Mouse (Mus musculus) erythroblast, adult 5-6 weeks (primary cell): ENCODE results near the gene Nav1. TPM values are rescaled to one million over a fixed set of nuclear protein-coding genes. Genes with fewer than 3 reads are reported as not detected.

Experiments used
- ATAC-seq: replicated peaks from 2 replicates; pipeline ENCODE4 v1.8.0; 2016; ENCODE audit warnings: moderate number of reproducible peaks, mild to moderate bottlenecking, moderate TSS enrichment, inconsistent platforms; ENCODE audit not compliant: poor library complexity, low FRiP score, severe bottlenecking
- total RNA-seq, 2 experiments: library from RNA; stranded (forward) in 1 of 2; stranded (reverse) in 1 of 2; fragments of 150-400 nt in 1 of 2; fragments of 200-764, 138-1000 nt in 1 of 2; gene quantifications; 2 replicates each; pipeline versions ENCODE4 v1.2.3 to v1.2.4; 2015 to 2017; ENCODE audit warnings: low replicate concordance in 2 of 2

Nav1 gene
- total RNA-seq, 2 experiments from 2014 or later = 0.77 to 1.7 TPM

- ATAC-seq = 0 out of 2 replicates have a peak, but pooled peaks have one; percentile 52
Observed at GRCm38 (mm10) chr1:135531081-135531480, 76.0 kb downstream of the Nav1 start.

DNA sequence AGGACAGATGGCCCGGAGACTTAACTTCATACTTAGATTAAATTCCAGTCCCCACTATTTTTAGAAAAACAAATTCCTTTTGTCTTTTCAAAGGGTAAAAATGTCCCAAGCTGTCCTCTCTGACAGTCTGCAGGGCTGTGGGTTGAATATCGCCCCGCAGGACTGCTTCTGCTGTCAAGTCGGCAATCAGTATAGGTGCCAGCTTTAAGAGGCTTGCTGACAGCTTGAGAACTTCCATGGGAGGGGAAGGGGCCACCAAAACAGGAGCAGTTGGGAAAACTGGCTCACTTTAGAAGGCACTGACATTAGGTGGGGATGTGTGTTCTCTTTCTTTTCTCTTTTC lies 82.6 kb downstream of the Nav1 start:
- no peak for ATAC-seq

DNA sequence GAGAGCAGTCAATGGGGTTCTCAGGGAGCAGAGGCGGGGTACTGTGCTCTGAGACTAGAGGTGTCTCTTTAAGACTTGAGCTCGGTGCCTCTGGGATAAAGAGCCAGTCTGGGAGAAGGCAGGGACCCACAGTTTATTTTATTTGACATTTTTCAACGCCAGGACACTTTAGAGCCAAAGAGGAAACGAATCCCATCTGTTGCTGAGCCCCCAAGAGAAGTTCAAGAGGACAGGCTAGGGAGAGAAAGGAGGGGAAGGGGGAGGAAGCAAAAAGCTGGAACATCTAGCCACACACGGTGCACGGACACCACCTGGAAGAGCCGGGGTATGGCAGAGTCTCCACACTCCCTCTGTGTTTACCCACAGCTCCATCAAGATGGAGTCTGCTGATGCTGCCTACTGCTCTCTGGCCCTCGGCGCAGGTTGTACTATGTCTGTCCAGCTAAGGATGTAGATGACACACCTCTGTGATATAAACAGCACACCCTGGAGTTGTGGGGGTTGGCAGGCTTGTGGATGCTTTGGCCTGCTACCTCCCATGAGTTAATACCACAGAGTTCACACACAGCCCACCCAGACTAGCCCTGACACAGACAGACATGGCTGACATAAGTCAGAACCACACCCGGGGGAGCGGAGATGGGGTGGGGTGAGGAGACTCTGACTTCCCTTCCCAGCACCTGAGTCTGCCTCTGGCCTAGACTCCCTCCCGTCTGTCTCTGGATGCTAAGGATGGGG lies 83.1 kb downstream of the Nav1 start:
- no peak for ATAC-seq

DNA sequence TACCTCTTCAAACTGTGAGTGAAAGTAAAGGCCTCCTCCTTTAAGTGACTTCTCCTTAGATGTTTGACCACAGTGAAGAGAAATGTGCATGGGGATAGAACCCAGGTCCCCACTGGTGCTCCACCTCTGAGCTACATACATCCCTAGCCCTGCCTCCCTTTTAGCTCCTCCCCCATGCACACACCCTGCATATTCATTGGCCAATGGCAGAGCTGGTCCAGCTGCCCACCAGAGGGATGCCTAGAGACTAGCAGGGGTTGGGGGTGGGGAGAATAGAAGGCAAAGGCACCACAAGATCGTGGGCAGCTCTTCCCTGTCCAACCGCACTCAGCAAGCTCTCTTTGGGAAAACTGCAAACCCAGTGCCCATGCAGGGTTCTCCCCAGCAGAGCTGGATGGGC lies 83.8 kb downstream of the Nav1 start:
- no peak for ATAC-seq

DNA sequence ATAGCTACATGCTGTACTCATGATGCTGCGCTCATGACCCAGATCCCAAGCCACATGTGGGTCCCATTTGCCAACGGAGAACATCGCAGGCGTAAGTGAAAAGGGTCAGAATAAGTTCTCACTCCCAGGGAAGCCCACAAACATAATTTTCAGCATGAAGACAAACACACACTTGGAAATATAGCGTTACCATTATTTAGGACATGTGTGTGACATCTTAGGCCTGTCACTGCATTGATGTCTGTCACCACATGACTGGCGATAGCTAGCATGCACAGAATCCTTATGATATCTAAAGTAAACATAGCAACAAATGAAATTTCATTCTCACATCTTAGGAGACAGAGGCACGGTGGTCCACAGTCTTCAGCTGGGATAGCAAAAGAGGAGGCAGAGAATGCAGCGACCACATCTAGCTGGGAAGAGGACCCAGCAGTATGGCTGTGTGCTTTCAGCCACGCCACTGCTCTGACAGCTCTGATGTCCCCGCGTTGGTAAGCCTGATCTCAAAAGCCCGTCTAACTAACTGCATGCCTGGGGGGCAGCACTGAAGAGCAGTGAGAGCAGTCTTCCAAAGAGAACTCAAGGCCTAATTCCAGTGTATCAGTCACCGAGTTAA lies 86.4 kb downstream of the Nav1 start:
- ATAC-seq = no peak

GRCm38 (mm10) chr1:135518661-135519060 lies 88.4 kb downstream of the Nav1 start:
- ATAC-seq = no peak

DNA sequence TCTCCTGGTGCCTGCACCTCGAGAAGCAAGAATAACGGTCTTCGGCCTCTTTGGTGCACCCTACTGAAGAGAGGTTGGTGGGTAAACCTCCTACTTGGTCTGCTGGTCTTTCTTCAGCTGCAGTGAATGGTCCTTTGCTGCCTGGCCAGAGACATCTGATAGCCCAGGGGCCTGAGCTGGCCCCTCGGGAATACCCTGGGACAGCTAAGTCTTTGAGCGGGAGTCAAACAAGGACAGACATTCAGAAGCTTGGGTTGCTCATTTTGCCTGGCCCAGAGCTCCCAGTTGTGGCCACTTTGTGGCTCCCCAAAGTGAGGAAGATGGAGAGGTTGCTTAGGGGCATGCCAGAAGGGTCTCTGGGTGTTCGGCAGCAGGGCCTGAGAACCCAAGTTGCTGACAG lies 89.6 kb downstream of the Nav1 start:
- no peak for ATAC-seq

DNA sequence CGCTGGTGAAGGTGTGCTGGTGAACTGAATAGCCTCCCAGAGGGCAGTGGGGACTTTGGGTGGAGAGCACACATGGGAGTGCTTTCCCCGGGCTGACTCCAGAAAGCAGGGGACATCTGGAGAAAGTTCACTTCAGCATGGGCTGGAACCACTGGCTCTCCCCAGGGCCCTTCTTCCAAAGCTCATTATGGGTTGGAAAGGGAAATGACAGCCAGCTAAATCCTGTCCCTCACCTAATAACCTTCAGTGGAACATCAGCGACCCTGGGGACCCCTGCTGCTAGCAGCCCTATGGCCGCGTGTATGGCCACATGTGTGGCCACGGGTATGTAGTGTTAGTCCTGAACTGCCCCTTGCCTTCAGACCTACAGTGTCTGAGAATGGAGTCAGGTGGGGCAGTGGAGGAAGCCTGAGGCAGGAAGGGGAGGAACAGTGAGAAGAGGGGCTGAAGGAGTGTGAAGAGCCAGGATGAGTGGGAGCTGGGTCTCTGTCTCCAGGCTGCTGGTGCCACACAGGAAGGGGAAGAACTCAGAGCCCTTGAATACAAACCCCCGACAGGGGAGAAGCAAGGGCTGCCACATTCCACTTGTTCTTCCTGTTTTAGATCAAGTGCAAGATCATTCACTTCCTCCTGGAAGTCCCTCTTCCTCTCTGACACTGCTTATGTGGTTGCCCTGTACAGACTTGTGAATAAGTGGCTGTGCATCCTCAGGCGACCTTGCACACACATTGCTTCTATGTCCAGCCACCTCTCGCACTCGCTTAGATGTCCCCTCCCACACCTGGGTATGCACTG lies 90.4 kb downstream of the Nav1 start:
- ATAC-seq = no peak

- no peak for ATAC-seq
Observed at GRCm38 (mm10) chr1:135515633-135516238, 91.4 kb downstream of the Nav1 start.

DNA sequence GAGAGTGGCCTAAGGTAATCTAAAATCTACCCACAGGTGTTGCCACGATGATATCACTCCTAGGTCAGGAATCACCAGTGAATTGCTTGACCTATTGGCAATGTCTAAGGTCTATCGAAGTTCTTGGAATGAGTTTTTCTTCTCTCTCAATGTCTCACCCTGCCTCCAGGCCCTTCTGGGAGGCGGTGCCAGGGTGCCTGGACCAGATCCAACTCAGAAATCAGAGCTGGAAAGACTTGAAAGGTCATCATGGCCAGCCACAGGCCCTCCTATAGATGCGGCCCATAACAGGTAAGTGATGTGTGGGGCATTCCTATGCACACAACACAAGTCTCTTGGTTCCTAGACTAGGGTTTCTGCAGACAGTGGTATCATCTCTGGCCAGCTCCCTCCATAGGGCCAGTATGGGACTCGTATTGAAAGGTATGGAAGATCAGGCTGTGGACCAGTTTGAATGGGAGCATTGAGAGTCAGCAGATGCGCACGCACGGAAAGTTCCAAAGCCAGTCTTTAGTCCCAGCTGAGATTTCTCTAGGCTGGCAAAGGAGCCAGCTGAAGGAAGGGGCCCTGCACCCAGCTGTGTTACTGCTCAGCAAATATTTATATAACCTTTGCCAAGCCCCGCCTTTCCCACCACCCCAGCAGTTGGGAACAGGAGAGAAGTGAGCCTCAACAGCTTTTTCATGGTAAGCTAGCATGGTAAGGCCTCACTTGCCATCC lies 92.0 kb downstream of the Nav1 start:
- ATAC-seq = no peak

- ATAC-seq = no peak
Observed at GRCm38 (mm10) chr1:135514046-135514445, 93.0 kb downstream of the Nav1 start.

DNA sequence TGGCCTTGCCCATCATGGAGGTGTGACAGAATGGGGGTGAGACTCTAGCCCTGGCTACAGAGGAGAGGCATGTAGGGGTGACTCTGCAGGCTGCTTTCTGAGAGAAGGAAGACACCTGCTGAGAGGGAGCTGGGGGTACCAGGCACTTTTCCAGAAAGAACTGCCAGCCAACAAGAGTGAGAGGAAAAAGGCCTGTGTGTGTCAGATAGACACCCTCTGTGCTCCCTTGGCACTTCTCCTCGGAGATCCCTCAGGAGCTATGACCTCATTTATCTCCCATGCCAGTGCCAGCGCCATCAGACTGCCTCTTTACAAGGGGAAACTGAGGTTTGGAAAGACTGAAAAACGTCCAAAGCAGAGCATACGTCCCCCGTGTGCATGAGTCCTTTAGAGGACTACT lies 93.6 kb downstream of the Nav1 start:
- ATAC-seq = no peak

- ATAC-seq = no peak
Observed at GRCm38 (mm10) chr1:135510346-135510977, 96.6 kb downstream of the Nav1 start.

DNA sequence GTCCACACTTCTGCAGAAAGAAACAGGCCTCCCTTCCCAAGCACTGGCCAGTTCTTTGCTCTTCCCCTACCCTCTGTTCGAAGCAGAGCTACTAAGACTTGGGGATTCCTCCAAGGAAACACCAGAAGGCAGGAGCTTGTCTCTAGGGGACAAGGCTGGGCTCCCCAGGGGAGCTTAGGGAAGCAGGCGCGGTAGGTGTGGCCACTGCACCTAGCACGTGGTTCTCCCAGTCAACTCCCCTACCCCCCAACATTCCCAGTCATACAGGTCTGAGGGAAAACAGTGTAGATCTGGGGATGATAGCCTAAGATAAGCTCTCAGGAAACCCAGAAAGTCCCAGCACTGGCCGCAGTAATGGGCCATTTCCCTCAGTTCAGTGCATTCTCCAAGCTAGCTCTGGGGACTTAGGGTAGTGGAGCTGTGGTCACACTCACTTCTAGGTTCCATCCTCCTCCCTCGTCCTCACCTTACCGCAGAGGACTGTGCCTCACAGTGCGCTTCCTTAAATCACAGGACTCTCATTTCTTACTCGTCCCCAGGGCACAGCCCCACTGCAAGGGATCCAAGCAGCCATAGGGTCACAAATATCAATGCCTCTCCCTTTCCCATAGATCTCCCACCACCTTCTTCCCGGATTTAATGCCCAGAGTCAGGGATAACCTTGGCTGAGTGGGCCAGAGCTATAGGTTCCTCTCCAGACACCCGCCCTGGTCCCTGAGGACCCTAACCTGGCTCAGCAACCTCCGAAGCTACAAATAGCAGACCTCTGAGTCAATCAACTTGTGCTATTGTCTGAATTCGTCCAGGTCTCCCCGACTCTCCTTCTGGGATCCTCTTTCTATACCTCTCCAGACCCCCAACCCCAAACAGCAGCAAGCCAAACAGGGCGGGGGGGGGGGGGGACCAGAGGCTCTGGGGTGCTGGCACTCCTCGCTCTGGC lies 97.7 kb downstream of the Nav1 start:
- ATAC-seq = no peak

- ATAC-seq = no peak
Observed at GRCm38 (mm10) chr1:135508349-135508634, 98.8 kb downstream of the Nav1 start.

DNA sequence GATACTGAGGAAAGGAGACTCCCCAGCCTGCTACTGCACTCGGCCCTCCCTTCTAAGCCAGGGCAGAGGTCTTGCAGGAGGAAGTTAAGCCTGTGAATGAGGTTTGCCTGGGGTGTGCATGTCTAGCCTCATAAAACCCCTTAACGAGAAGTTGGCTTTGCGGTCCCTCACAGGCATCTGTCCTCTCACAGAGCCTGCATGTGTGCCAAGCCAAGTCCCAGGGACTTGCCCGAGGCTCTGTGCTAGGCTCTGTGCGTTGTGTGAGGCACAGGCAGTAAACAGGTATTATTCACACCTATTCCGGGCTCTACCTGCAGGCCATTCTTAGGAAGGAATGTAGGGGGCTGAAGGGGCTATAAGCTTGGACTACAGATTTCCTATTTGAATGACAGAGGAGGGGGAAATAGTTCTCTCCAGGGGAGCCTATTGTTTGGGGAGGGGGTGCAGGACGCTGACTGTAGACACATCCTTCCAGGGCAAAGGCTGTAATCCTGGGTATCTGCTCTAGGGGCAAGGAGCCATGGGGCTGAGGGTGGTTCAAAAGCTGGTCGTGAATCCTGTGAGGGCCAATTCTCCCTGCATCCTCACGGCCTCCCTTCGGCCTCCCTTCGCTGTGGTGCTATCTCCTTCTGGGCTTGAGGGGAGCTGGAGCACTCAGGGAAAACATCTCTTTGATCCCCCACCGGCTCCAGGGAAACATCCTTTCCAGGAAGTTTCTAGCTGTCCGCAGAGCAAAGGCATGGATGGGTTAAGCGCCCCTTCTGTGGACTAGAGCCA lies 99.3 kb downstream of the Nav1 start:
- no peak for ATAC-seq

- no peak for ATAC-seq
Observed at GRCm38 (mm10) chr1:135505499-135505898, 101.6 kb downstream of the Nav1 start.

- no peak for ATAC-seq
Observed at GRCm38 (mm10) chr1:135503436-135503835, 103.7 kb downstream of the Nav1 start.
